Mouse (Mus musculus) cerebellum, adult 11-12 months (tissue): Measurements from ENCODE around the gene Cutal.

Experiments
- DNase-seq: peaks from one replicate; pipeline ENCODE4 v3.0.0; 2022

Gene Cutal

DNA sequence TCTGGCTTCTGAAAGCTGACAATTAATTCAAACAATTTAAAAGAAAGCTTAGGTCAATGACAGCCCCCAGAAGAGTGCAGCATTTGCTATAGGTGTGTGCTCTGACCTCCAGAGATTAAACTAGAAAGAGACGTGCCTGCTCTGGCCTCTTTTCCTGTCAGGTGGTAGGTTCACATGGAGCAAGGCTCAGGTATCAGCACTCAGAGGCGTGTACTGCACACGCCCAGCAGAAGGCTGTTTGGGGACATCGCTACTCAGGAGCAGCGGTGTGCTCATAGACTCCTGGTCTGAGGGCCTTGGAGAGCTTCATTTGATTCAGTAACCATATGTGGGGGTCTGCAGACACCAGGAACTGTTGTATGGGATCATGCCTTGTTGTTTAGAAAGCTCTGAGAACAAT lies 53.1 kb downstream of the Cutal start:
- no peak for DNase-seq

DNA sequence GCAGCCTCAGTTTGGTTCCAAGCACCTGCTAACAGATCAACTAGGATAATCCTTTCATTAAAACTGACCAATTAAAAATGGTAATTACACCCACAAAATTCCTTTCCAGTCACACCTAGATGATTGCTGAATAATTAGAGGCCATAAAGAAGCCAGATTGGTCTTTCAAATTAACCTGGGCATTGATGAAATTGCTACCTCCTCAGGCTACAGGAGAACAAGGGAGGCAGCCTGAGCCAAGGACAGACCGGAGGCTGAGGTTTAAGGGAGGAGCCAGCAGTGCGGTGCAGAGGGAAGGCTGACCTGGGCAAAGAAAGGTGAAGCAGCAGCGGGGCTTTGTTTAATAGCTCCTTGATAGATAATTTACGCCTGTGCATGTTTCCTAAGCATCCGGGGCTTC lies 63.3 kb downstream of the Cutal start:
- no peak for DNase-seq

GRCm38 (mm10) chr2:34938269-34939208 lies 64.3 kb downstream of the Cutal start:
- no peak for DNase-seq

DNA sequence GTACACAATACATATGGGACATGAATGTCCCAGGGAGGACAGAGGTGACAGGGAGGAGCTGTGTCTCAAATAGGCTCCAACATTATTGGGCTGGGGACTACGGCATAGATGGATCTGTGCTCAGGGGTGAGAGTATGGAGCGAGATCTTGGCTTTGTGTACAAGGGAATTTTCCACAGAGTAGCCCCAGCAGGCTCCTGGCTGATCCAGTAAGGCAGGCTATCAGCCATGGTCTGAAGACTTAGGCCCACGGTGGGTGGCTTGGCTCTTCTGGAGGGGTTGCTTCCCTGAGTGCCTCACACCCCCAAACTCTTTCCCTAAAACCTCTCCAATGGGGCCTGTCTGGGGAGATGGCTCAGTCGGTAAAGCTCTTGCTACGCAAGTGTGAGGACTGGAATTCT lies 66.0 kb downstream of the Cutal start:
- no peak for DNase-seq

DNA sequence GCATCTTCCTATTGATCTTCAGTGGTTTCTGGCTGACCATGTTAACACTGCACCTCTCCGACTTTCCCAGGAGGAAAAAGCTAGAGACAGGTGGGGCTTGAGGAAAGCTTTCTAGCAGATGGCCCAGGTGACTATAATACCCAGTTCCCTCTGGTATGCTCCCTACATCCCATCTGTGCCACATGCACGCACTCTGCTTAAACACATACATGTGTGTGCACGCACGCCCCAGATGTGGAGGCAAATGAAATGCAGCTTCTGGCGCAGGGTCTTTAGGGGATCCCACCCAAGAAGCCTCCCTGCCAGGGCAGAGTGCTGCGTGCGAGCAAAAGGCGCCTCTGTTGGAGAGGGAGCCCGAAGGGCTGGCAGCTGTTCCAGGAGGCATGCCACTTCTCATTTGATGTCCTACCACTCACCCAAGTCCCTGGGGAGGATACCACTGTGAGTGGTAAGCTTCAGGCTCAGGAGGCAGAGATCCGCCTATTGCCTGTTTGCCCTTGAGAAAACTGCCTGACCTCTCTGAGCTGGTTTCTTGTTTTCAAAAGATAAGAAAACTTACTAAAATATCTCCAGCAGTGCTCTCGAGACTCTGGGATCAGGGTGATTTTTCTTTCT lies 67.0 kb downstream of the Cutal start:
- DNase-seq, result no peak
